Mouse (Mus musculus) neutrophil, adult 65 days (primary cell): ENCODE measurements around the gene Olfr382. TPM values are rescaled to one million over a fixed set of nuclear protein-coding genes. Genes with fewer than 3 reads are reported as not detected.

Experiments
- total RNA-seq: library from RNA; stranded (reverse); gene quantifications from 2 replicates; pipeline ENCODE4 v1.2.4, GENCODE M21; 2023

Olfr382 gene
- not detected in 2 replicates for total RNA-seq

GRCm38 (mm10) chr11:73517097-73517496 is at the start of gene Olfr382:
TSS of gene Olfr382 (minus strand) at chr11:73517197.

GRCm38 (mm10) chr11:73491503-73491902 is 25.5 kb downstream of the Olfr382 start, which contains the start of gene Olfr381:
TSS of gene Olfr381 (minus strand) at chr11:73491603.

Other genes with a start within 250 kb of the Olfr382 start
- not detected in 2 replicates for gene Trpv3, start 249.8 kb downstream of the Olfr382 start, total RNA-seq
- gene Aspa, start 187.6 kb downstream of the Olfr382 start, total RNA-seq, result not detected in 2 replicates
- gene Gm49340, start 187.5 kb downstream of the Olfr382 start, total RNA-seq, result not detected in 2 replicates
- gene Spata22, start 187.5 kb downstream of the Olfr382 start, total RNA-seq, result not detected in 2 replicates
- not detected in 2 replicates for gene Olfr20, start 166.4 kb downstream of the Olfr382 start, total RNA-seq
- not detected in 2 replicates for gene Olfr376, start 146.0 kb downstream of the Olfr382 start, total RNA-seq
- not detected in 2 replicates for gene Olfr1, start 117.6 kb downstream of the Olfr382 start, total RNA-seq
- not detected in 2 replicates for gene Olfr378, start 88.7 kb downstream of the Olfr382 start, total RNA-seq
- not detected in 2 replicates for gene Olfr380, start 59.7 kb downstream of the Olfr382 start, total RNA-seq
- not detected in 2 replicates for gene Olfr381, start 25.6 kb downstream of the Olfr382 start, total RNA-seq
- gene Olfr385, start 75.8 kb upstream of the Olfr382 start, total RNA-seq, result not detected in 2 replicates
- gene Olfr384, start 81.4 kb upstream of the Olfr382 start, total RNA-seq, result not detected in 2 replicates
- not detected in 2 replicates for gene Zfp735, start 171.6 kb upstream of the Olfr382 start, total RNA-seq